In the genomic region with DNA sequence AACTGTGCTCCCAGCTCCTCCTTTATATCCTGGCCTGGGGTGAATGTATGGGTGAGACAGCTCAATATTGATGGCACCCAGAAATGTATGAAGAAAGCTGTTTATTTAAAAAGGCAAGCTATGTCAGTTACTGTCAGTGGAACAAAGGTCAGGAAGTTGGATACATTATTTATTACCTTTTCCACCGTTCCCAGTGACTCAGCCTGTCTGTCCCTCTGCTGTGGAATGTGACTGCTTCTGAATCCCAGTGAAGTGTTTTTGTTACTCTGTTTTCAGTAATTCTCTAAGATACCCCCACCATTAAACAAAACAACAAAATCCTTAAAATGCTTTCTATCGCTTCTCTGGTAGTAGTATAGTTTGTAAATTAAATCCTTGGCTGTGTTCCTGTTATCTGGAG, we compare ENCODE assay signal across 18 mouse cellular contexts. TPM values are rescaled to one million over a fixed set of nuclear protein-coding genes. Genes with fewer than 3 reads are reported as not detected.
DNase-seq lines count a peak whose midpoint lies in the region; ATAC-seq and TF ChIP-seq lines count a peak whose summit lies in the region.
"Had no signal": no experiment of that assay in that cellular context is flagged by ENCODE, and none has a peak within 500 bp of the region (broad histone marks: within the 10 kb centered on the region; RNA-seq: fewer than 3 reads in every experiment).

No protein-coding gene starts in this region.

- no peak for ATAC-seq in liver, embryonic 12.5 days
- ATAC-seq in liver, embryonic 14.5 days (ENCODE audit: insufficient read depth): no peak
- ATAC-seq: forebrain, embryonic 15.5 days had no signal

- H3K4me1 ChIP-seq in kidney, adult 2 months (ENCODE audit: control insufficient read depth, insufficient read depth, low read length): peaks cover 18% of the 10 kb centered on the region; the same call in 1 of the 2 replicates
- H3K4me1 ChIP-seq in liver, embryonic 12.5 days: peaks cover 50% of the 10 kb centered on the region
- H3K4me1 ChIP-seq in liver, embryonic 14.5 days (replicated peaks; ENCODE audit: control insufficient read depth in 2 of 2, insufficient read depth in 2 of 2, low read length in 1 of 2): peaks cover 27 to 28% of the 10 kb centered on the region in 2 experiments

- no peak for TF ChIP-seq EP300 in liver, embryonic 14.5 days (IDR thresholded peaks at IDR 0.05; ENCODE audit: low read depth)

- no peaks in the 10 kb centered on the region for H3K36me3 ChIP-seq in kidney, adult 2 months (ENCODE audit: control insufficient read depth, insufficient read depth, low read length)
- no peaks in the 10 kb centered on the region for H3K36me3 ChIP-seq in liver, embryonic 12.5 days
- H3K36me3 ChIP-seq in liver, embryonic 14.5 days (replicated peaks; ENCODE audit: control insufficient read depth, insufficient read depth, low read depth): no peaks in the 10 kb centered on the region
- H3K36me3 ChIP-seq: embryonic facial prominence, embryonic 12.5 days; forebrain, embryonic 15.5 days; heart, embryonic 13.5 days; hindbrain, embryonic 12.5 days had no signal

- peak; percentile 32 for DNase-seq in kidney, adult 2 months
- no peak for DNase-seq in kidney, postnatal 25 days
- no peak for DNase-seq in liver
- no peak for DNase-seq in liver, embryonic 14.5 days (ENCODE audit: low read depth in 3 of 3, low spot score in 3 of 3)
- DNase-seq in spleen, postnatal 4 days (ENCODE audit: low spot score in 2 of 2): no peak
- no peak for DNase-seq in retina, embryonic 14.5 days (ENCODE audit: low spot score)
- DNase-seq: adrenal gland, postnatal 10 days; cerebellum, adult 11-12 months; cerebellum, adult 9-10 months; cerebellum, postnatal 25 days; gastrocnemius, postnatal 36 days; heart, postnatal 36 days had no signal

- H3K4me2 ChIP-seq in liver, embryonic 12.5 days: peak overlapping the region; percentile 17; the same call in 1 of the 2 replicates
- peak overlapping the region; percentile 16; the same call in 1 of the 2 replicates for H3K4me2 ChIP-seq in liver, embryonic 14.5 days (ENCODE audit: low read depth)
- H3K4me2 ChIP-seq: embryonic facial prominence, embryonic 12.5 days; forebrain, embryonic 15.5 days; heart, embryonic 13.5 days; hindbrain, embryonic 12.5 days had no signal

- no peaks in the 10 kb centered on the region for H3K27me3 ChIP-seq in kidney, adult 2 months (replicated peaks; ENCODE audit: control insufficient read depth, insufficient read depth, low read length)
- no peaks in the 10 kb centered on the region for H3K27me3 ChIP-seq in liver, embryonic 12.5 days (replicated peaks)
- no peaks in the 10 kb centered on the region for H3K27me3 ChIP-seq in liver, embryonic 14.5 days (ENCODE audit: control insufficient read depth, insufficient read depth, low read length)
- H3K27me3 ChIP-seq: embryonic facial prominence, embryonic 12.5 days; forebrain, embryonic 15.5 days; heart, embryonic 13.5 days had no signal

- no peak for TF ChIP-seq CTCF in kidney, adult 2 months (conservative IDR thresholded peaks at IDR 0.05; ENCODE audit: insufficient read depth, insufficient read length, low read depth, low read length)
- no peak for TF ChIP-seq CTCF in liver, embryonic 14.5 days (IDR thresholded peaks at IDR 0.05; ENCODE audit: low read depth)

- no peak overlapping the region for H3K4me3 ChIP-seq in kidney, adult 2 months (ENCODE audit: insufficient read depth, low read depth, low read length)
- no peak overlapping the region for H3K4me3 ChIP-seq in liver, embryonic 12.5 days
- H3K4me3 ChIP-seq in liver, embryonic 14.5 days (ENCODE audit: insufficient read depth in 1 of 2, low read depth in 2 of 2, low read length in 2 of 2): no peak overlapping the region
- H3K4me3 ChIP-seq: embryonic facial prominence, embryonic 12.5 days; forebrain, embryonic 15.5 days; heart, embryonic 13.5 days; hindbrain, embryonic 12.5 days had no signal

- H3K9me3 ChIP-seq in liver, embryonic 12.5 days (replicated peaks): no peaks in the 10 kb centered on the region
- H3K9me3 ChIP-seq in liver, embryonic 14.5 days (ENCODE audit: control insufficient read depth, low read length): no peaks in the 10 kb centered on the region
- H3K9me3 ChIP-seq: embryonic facial prominence, embryonic 12.5 days; forebrain, embryonic 15.5 days; heart, embryonic 13.5 days; hindbrain, embryonic 12.5 days had no signal

- TF ChIP-seq POLR2A in kidney, adult 2 months (IDR thresholded peaks at IDR 0.05; ENCODE audit: low read depth, low read length): no peak

- H3K9ac ChIP-seq in liver, embryonic 12.5 days: no peak overlapping the region
- H3K9ac ChIP-seq in liver, embryonic 14.5 days (replicated peaks): peak overlapping the region; percentile 34
- H3K9ac ChIP-seq: embryonic facial prominence, embryonic 12.5 days; forebrain, embryonic 15.5 days; heart, embryonic 13.5 days; hindbrain, embryonic 12.5 days had no signal

- no peak overlapping the region; the same call in 1 of the 2 replicates for H3K27ac ChIP-seq in kidney, adult 2 months (ENCODE audit: insufficient read depth, low read depth, low read length)
- H3K27ac ChIP-seq in liver, embryonic 12.5 days: peak overlapping the region; percentile 28; the same call in 1 of the 2 replicates
- peak overlapping the region; percentile 38 for H3K27ac ChIP-seq in liver, embryonic 14.5 days
- H3K27ac ChIP-seq: embryonic facial prominence, embryonic 12.5 days; forebrain, embryonic 15.5 days; heart, embryonic 13.5 days; hindbrain, embryonic 12.5 days had no signal

- WGBS in kidney, adult 2 months: 18% methylated on average over 2 of the region's 2 CpGs
- 58% methylated on average over 2 of the region's 2 CpGs for WGBS in liver, embryonic 12.5 days (ENCODE audit: insufficient replicate concordance)
- WGBS in liver, embryonic 14.5 days (ENCODE audit: insufficient replicate concordance): 34% methylated on average over 2 of the region's 2 CpGs

RNA-seq across cellular contexts. Expression of gene Zmynd12, which starts 3.0 kb away (rescaled TPM):
- polyA plus RNA-seq in kidney, adult 2 months (2012; rRNA removed): 1.9 and 3.5 TPM in 2 replicates
- polyA plus RNA-seq in liver, embryonic 12.5 days (2016; fragmentation: Nextera tagmentation; extraction: Ambion mirVana): 0.16 and 0.23 TPM in 2 replicates
- 0.04 and 0.06 TPM in 2 replicates for polyA plus RNA-seq in liver, embryonic 14.5 days (2012; rRNA removed)
- polyA plus RNA-seq in liver, embryonic 14.5 days (2014; fragmentation: Nextera tagmentation; extraction: Ambion mirVana): 0.15 TPM in 2 replicates
- polyA plus RNA-seq: forebrain, embryonic 11.5 days had no signal

RNA-seq across cellular contexts. Expression of gene Ppcs, which starts 3.4 kb away (rescaled TPM):
- 27.8 and 28.5 TPM in 2 replicates for polyA plus RNA-seq in kidney, adult 2 months (2012; rRNA removed)
- polyA plus RNA-seq in liver, embryonic 12.5 days (2016; fragmentation: Nextera tagmentation; extraction: Ambion mirVana): 20.2 and 20.9 TPM in 2 replicates
- polyA plus RNA-seq in liver, embryonic 14.5 days (2012; rRNA removed): 5.0 and 6.5 TPM in 2 replicates
- 14.4 and 15.5 TPM in 2 replicates for polyA plus RNA-seq in liver, embryonic 14.5 days (2014; fragmentation: Nextera tagmentation; extraction: Ambion mirVana)

RNA-seq across cellular contexts. Expression of gene Ccdc30, which starts 10.3 kb away (rescaled TPM):
- polyA plus RNA-seq in kidney, adult 2 months (2012; rRNA removed): 2.0 and 2.9 TPM in 2 replicates
- 1.4 and 1.9 TPM in 2 replicates for polyA plus RNA-seq in liver, embryonic 12.5 days (2016; fragmentation: Nextera tagmentation; extraction: Ambion mirVana)
- 0.15 and 0.41 TPM in 2 replicates for polyA plus RNA-seq in liver, embryonic 14.5 days (2012; rRNA removed)
- 0.96 and 1.2 TPM in 2 replicates for polyA plus RNA-seq in liver, embryonic 14.5 days (2014; fragmentation: Nextera tagmentation; extraction: Ambion mirVana)
